Mouse (Mus musculus) megakaryocyte, embryonic 14.5 days (primary cell): Measurements from ENCODE around the gene Scp2.

Experiments used
- FLI1 ChIP-seq: IDR thresholded peaks from 2 replicates; pipeline ENCODE4 v1.6.1; 2012; ENCODE audit warnings: low read length, inconsistent platforms, mixed read lengths
- GATA1 ChIP-seq: IDR thresholded peaks from 3 replicates; pipeline ENCODE4 v1.6.1; 2012; ENCODE audit warnings: mixed read lengths, low read length, inconsistent platforms, borderline replicate concordance

- TF ChIP-seq GATA1 (no peak), FLI1 (no peak)
Measured at GRCm38 (mm10) chr4:108031502-108032351, 113.1 kb downstream of the Scp2 start.
